Mouse (Mus musculus) right cerebral cortex, postnatal 25 days (tissue): Measurements from ENCODE around the gene Zfp710.

ENCODE experiments used
- DNase-seq: peaks from one replicate; pipeline ENCODE4 v3.0.0; 2022

The Zfp710 gene

GRCm38 (mm10) chr7:80058405-80059063, 33.9 kb downstream of the Zfp710 start:
- DNase-seq = no peak

- no peak for DNase-seq
These were observed 34.6 kb downstream of the Zfp710 start for GRCm38 (mm10) chr7:80059064-80059838.

- no peak for DNase-seq
These were observed 35.6 kb downstream of the Zfp710 start for GRCm38 (mm10) chr7:80060012-80060778.

- DNase-seq = no peak
These were observed 37.6 kb downstream of the Zfp710 start for GRCm38 (mm10) chr7:80062083-80062826.

GRCm38 (mm10) chr7:80063244-80063643, 38.6 kb downstream of the Zfp710 start:
- no peak for DNase-seq

- no peak for DNase-seq
These were observed 39.5 kb downstream of the Zfp710 start for GRCm38 (mm10) chr7:80063902-80064736.

- DNase-seq = no peak
These were observed 40.6 kb downstream of the Zfp710 start for GRCm38 (mm10) chr7:80065250-80065649.

GRCm38 (mm10) chr7:80066675-80067455, 42.3 kb downstream of the Zfp710 start:
- no peak for DNase-seq

GRCm38 (mm10) chr7:80068341-80068740, 43.7 kb downstream of the Zfp710 start:
- no peak for DNase-seq

GRCm38 (mm10) chr7:80069615-80070327, 45.2 kb downstream of the Zfp710 start:
- DNase-seq = peak; percentile 49

- no peak for DNase-seq
These were observed 46.6 kb downstream of the Zfp710 start for GRCm38 (mm10) chr7:80071209-80071608.

GRCm38 (mm10) chr7:80072297-80072696, 47.7 kb downstream of the Zfp710 start:
- peak; percentile 58 for DNase-seq

- no peak for DNase-seq
These were observed 48.9 kb downstream of the Zfp710 start for GRCm38 (mm10) chr7:80073506-80073905.

- DNase-seq = no peak
These were observed 50.4 kb downstream of the Zfp710 start for GRCm38 (mm10) chr7:80074921-80075441.

GRCm38 (mm10) chr7:80075946-80076583, 51.5 kb downstream of the Zfp710 start:
- DNase-seq = no peak

- DNase-seq = no peak
These were observed 52.5 kb downstream of the Zfp710 start for GRCm38 (mm10) chr7:80076961-80077716.

- no peak for DNase-seq
These were observed 53.2 kb downstream of the Zfp710 start for GRCm38 (mm10) chr7:80077801-80078200.

- DNase-seq = peak; percentile 56
These were observed 54.2 kb downstream of the Zfp710 start for GRCm38 (mm10) chr7:80078792-80079301.
